Mouse (Mus musculus): ENCODE results near the gene Hs6st2. TPM values are rescaled to one million over a fixed set of nuclear protein-coding genes. Genes with fewer than 3 reads are reported as not detected.

Gene Hs6st2
- polyA plus RNA-seq, 1 experiment from 2014 or later, result 0.82 TPM

DNA sequence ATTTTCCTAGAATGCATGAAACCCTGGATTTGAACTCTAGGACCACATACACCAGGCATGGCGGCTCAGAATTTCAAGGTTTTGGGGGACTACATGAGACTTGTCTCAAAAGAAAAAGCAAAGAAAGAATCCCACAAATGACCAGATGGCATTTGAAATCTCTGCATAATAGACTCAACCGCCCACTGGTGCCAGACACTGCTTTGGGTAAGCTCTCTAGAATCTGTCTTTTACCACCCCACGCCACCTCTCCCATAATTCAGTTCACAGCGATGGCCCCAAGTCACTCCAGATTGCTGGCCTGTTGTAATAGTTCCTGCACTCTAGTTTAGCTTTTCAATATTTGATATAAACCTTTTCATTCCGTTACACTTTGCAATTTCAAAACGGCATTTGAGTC lies 146.4 kb downstream of the Hs6st2 start:
- H3K27ac ChIP-seq (ENCODE audit: low read depth, low read length), result no peak overlapping the region
- no peaks in the 10 kb centered on the region for H3K4me1 ChIP-seq (replicated peaks; ENCODE audit: control insufficient read depth, insufficient read depth, low read length)
- WGBS, result 90% methylated on average over 6 of the region's 6 CpGs
- H3K27me3 ChIP-seq (replicated peaks; ENCODE audit: control insufficient read depth, insufficient read depth, low read length), result no peaks in the 10 kb centered on the region
- no peak overlapping the region for H3K9ac ChIP-seq (ENCODE audit: low read depth, low read length)
- no peaks in the 10 kb centered on the region for H3K36me3 ChIP-seq (ENCODE audit: control insufficient read depth, insufficient read depth)
- ATAC-seq, result no peak
- no peak for TF ChIP-seq CTCF (IDR thresholded peaks at IDR 0.05; ENCODE audit: low read depth)
- no peak overlapping the region for H3K4me3 ChIP-seq (ENCODE audit: low read depth, low read length)
- H3K4me2 ChIP-seq (replicated peaks; ENCODE audit: low read depth), result no peak overlapping the region
- H3K9me3 ChIP-seq (ENCODE audit: control insufficient read depth), result no peaks in the 10 kb centered on the region

- no peak overlapping the region for H3K4me2 ChIP-seq (replicated peaks; ENCODE audit: low read depth)
- H3K4me1 ChIP-seq (replicated peaks; ENCODE audit: control insufficient read depth, insufficient read depth, low read length), result no peaks in the 10 kb centered on the region
- no peaks in the 10 kb centered on the region for H3K9me3 ChIP-seq (ENCODE audit: control insufficient read depth)
- no peak for TF ChIP-seq CTCF (IDR thresholded peaks at IDR 0.05; ENCODE audit: low read depth)
- H3K4me3 ChIP-seq (ENCODE audit: low read depth, low read length), result no peak overlapping the region
- no peak for ATAC-seq
- H3K27ac ChIP-seq (ENCODE audit: low read depth, low read length), result no peak overlapping the region
- no peaks in the 10 kb centered on the region for H3K27me3 ChIP-seq (replicated peaks; ENCODE audit: control insufficient read depth, insufficient read depth, low read length)
- 71% methylated on average over 1 of the region's 1 CpGs for WGBS
- no peak overlapping the region for H3K9ac ChIP-seq (ENCODE audit: low read depth, low read length)
- H3K36me3 ChIP-seq (ENCODE audit: control insufficient read depth, insufficient read depth), result no peaks in the 10 kb centered on the region
Measured at GRCm38 (mm10) chrX:51531136-51531535, 150.5 kb downstream of the Hs6st2 start.

DNA sequence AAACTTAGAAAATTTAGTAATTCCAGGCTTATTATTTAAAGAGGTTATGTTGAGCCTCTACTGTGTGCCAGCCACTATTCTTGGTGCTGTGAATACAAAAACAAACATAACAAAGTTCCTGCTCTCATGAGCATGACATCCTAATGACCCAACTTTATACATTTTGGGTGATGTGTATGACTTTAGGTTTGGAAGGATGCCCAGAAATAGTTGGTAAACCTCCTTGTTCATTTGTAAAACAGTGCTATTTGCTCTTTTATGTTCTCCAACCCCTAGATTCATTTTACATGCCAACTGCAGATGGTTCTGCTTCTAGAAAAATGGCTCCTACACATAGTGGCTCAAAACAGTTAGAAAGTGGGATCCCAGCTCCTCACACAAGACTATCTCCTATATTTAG lies 153.1 kb downstream of the Hs6st2 start:
- Histone ChIP-seq H3K4me1 (replicated peaks; ENCODE audit: control insufficient read depth, insufficient read depth, low read length) (no peaks in the 10 kb centered on the region), H3K36me3 (ENCODE audit: control insufficient read depth, insufficient read depth) (no peaks in the 10 kb centered on the region), H3K4me2 (replicated peaks; ENCODE audit: low read depth) (no peak overlapping the region), H3K4me3 (ENCODE audit: low read depth, low read length) (no peak overlapping the region), H3K27ac (ENCODE audit: low read depth, low read length) (no peak overlapping the region), H3K27me3 (replicated peaks; ENCODE audit: control insufficient read depth, insufficient read depth, low read length) (no peaks in the 10 kb centered on the region), H3K9me3 (ENCODE audit: control insufficient read depth) (no peaks in the 10 kb centered on the region), H3K9ac (ENCODE audit: low read depth, low read length) (no peak overlapping the region)
- no peak for TF ChIP-seq CTCF (IDR thresholded peaks at IDR 0.05; ENCODE audit: low read depth)
- ATAC-seq, result no peak

DNA sequence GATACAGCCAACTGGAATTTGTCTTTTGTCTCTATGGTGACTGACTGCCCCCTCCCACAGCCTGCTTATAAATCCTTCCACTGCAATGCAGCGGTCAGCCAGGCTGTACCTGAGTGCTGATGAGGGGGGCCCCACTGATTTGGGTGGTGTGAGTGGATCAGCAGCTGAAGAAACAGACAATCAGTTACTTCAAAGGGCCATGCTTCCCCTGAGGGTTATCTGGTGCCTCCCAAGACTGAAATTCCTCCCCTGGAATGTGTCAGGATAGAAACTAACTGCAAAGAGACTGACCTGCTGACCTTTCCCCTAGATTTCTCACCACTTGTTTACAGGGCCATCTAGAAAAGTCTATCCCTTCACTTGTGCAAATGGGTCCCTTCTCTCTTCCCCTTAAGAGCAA lies 166.8 kb downstream of the Hs6st2 start:
- no peak for ATAC-seq
- H3K4me2 ChIP-seq (replicated peaks; ENCODE audit: low read depth), result no peak overlapping the region
- 52% methylated on average over 1 of the region's 1 CpGs for WGBS
- no peaks in the 10 kb centered on the region for H3K4me1 ChIP-seq (replicated peaks; ENCODE audit: control insufficient read depth, insufficient read depth, low read length)
- TF ChIP-seq CTCF (IDR thresholded peaks at IDR 0.05; ENCODE audit: low read depth), result no peak
- no peaks in the 10 kb centered on the region for H3K36me3 ChIP-seq (ENCODE audit: control insufficient read depth, insufficient read depth)
- no peaks in the 10 kb centered on the region for H3K9me3 ChIP-seq (ENCODE audit: control insufficient read depth)
- H3K27me3 ChIP-seq (replicated peaks; ENCODE audit: control insufficient read depth, insufficient read depth, low read length), result no peaks in the 10 kb centered on the region
- no peak overlapping the region for H3K4me3 ChIP-seq (ENCODE audit: low read depth, low read length)
- no peak overlapping the region for H3K27ac ChIP-seq (ENCODE audit: low read depth, low read length)
- no peak overlapping the region for H3K9ac ChIP-seq (ENCODE audit: low read depth, low read length)

DNA sequence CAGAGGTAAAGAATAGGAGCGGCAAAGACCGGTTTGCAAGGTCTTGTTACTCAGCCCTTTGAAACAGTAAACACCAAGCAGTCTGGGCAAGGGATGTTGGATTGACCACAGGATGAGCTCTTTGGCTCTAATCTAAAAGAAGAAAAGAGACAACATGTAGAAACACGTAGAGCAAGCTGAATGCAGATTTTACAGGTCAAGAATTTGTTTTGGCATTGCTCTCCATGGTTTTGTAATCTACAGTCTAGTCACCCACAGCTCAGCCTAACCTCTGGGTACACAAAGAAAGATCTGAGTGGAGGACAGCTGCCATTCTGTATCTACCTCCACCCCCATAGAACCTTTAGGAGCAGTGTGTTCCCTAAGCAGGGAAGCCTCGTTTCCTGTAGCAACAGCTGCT lies 175.1 kb downstream of the Hs6st2 start:
- TF ChIP-seq CTCF (IDR thresholded peaks at IDR 0.05; ENCODE audit: low read depth), result no peak
- 77% methylated on average over 4 of the region's 4 CpGs for WGBS
- Histone ChIP-seq H3K9me3 (ENCODE audit: control insufficient read depth) (no peaks in the 10 kb centered on the region), H3K36me3 (ENCODE audit: control insufficient read depth, insufficient read depth) (no peaks in the 10 kb centered on the region), H3K4me3 (ENCODE audit: low read depth, low read length) (no peak overlapping the region), H3K4me1 (replicated peaks; ENCODE audit: control insufficient read depth, insufficient read depth, low read length) (no peaks in the 10 kb centered on the region), H3K4me2 (replicated peaks; ENCODE audit: low read depth) (no peak overlapping the region), H3K27me3 (replicated peaks; ENCODE audit: control insufficient read depth, insufficient read depth, low read length) (no peaks in the 10 kb centered on the region), H3K27ac (ENCODE audit: low read depth, low read length) (no peak overlapping the region), H3K9ac (ENCODE audit: low read depth, low read length) (no peak overlapping the region)
- ATAC-seq, result no peak

- Histone ChIP-seq H3K4me3 (ENCODE audit: low read depth, low read length) (no peak overlapping the region), H3K27ac (ENCODE audit: low read depth, low read length) (no peak overlapping the region), H3K4me2 (replicated peaks; ENCODE audit: low read depth) (no peak overlapping the region), H3K27me3 (replicated peaks; ENCODE audit: control insufficient read depth, insufficient read depth, low read length) (no peaks in the 10 kb centered on the region), H3K9me3 (ENCODE audit: control insufficient read depth) (no peaks in the 10 kb centered on the region), H3K36me3 (ENCODE audit: control insufficient read depth, insufficient read depth) (no peaks in the 10 kb centered on the region), H3K4me1 (replicated peaks; ENCODE audit: control insufficient read depth, insufficient read depth, low read length) (no peaks in the 10 kb centered on the region), H3K9ac (ENCODE audit: low read depth, low read length) (no peak overlapping the region)
- WGBS, result 80% methylated on average over 1 of the region's 1 CpGs
- no peak for TF ChIP-seq CTCF (IDR thresholded peaks at IDR 0.05; ENCODE audit: low read depth)
- no peak for ATAC-seq
Measured at GRCm38 (mm10) chrX:51505691-51506090, 176.0 kb downstream of the Hs6st2 start.

- Histone ChIP-seq H3K27ac (ENCODE audit: low read depth, low read length) (no peak overlapping the region), H3K9me3 (ENCODE audit: control insufficient read depth) (no peaks in the 10 kb centered on the region), H3K4me3 (ENCODE audit: low read depth, low read length) (no peak overlapping the region), H3K36me3 (ENCODE audit: control insufficient read depth, insufficient read depth) (no peaks in the 10 kb centered on the region), H3K9ac (ENCODE audit: low read depth, low read length) (no peak overlapping the region), H3K27me3 (replicated peaks; ENCODE audit: control insufficient read depth, insufficient read depth, low read length) (no peaks in the 10 kb centered on the region), H3K4me1 (replicated peaks; ENCODE audit: control insufficient read depth, insufficient read depth, low read length) (no peaks in the 10 kb centered on the region), H3K4me2 (replicated peaks; ENCODE audit: low read depth) (no peak overlapping the region)
- no peak for ATAC-seq
- no peak for TF ChIP-seq CTCF (IDR thresholded peaks at IDR 0.05; ENCODE audit: low read depth)
- WGBS, result 70% methylated on average over 7 of the region's 7 CpGs
Measured at GRCm38 (mm10) chrX:51503781-51504471, 177.7 kb downstream of the Hs6st2 start.
